Mouse (Mus musculus): ENCODE measurements around the gene Sowaha.

GRCm38 (mm10) chr11:53495417-53495816 is 15.3 kb upstream of the Sowaha start:
- no peak for TF ChIP-seq CTCF (IDR thresholded peaks at IDR 0.05; ENCODE audit: insufficient read depth, low read length)
- no peak for TF ChIP-seq POLR2A (IDR thresholded peaks at IDR 0.05; ENCODE audit: borderline replicate concordance, extremely low read depth, low read depth, low read length)

Measured in lung, adult 2 months (tissue).